Mouse (Mus musculus) liver, postnatal 0 days (tissue): ENCODE results near the gene Mttp. TPM values are rescaled to one million over a fixed set of nuclear protein-coding genes. Genes with fewer than 3 reads are reported as not detected.

Experiments used
- ATAC-seq: fragments of 200-750 bp; cut with Nextera tagmentation; 2 replicates; pipeline ENCODE4 v1.8.0; 2017; ENCODE audit warnings: mild to moderate bottlenecking, moderate library complexity
- DNase-seq: peaks from one replicate; pipeline ENCODE4 v3.0.0-alpha.2; 2016
- H3K27ac ChIP-seq: fragments of 300-500 bp; sonication (generic); 2 replicates; pipeline ENCODE4 v1.5.1; 2014; ENCODE audit warnings: antibody characterized with exemption, moderate library complexity, mild to moderate bottlenecking, low read depth
- H3K27me3 ChIP-seq: fragments of 300-500 bp; sonication (generic); 2 replicates; pipeline ENCODE4 v1.6.1; 2014; ENCODE audit warnings: low read length, control low read depth, mixed read lengths; ENCODE audit not compliant: insufficient read depth
- H3K36me3 ChIP-seq: fragments of 300-500 bp; sonication (generic); replicated peaks from 2 replicates; pipeline ENCODE4 v1.6.1; 2014; ENCODE audit warnings: mild to moderate bottlenecking, control low read depth, low read length, moderate library complexity, mixed read lengths; ENCODE audit not compliant: insufficient read depth
- H3K4me1 ChIP-seq: fragments of 300-500 bp; sonication (generic); 2 replicates; pipeline ENCODE4 v1.6.1; 2014; ENCODE audit warnings: antibody characterized with exemption, mild to moderate bottlenecking, control low read depth; ENCODE audit not compliant: insufficient read depth
- H3K4me2 ChIP-seq: fragments of 300-500 bp; sonication (generic); 2 replicates; pipeline ENCODE4 v1.6.1; 2014; ENCODE audit warnings: low read depth, mild to moderate bottlenecking, low read length, moderate library complexity, mixed read lengths
- H3K4me3 ChIP-seq: fragments of 300-500 bp; sonication (generic); 2 replicates; pipeline ENCODE4 v1.5.1; 2014; ENCODE audit warnings: low read depth, low read length
- H3K9ac ChIP-seq: fragments of 300-500 bp; sonication (generic); replicated peaks from 2 replicates; pipeline ENCODE4 v1.6.1; 2014; ENCODE audit warnings: mild to moderate bottlenecking, moderate library complexity
- H3K9me3 ChIP-seq: fragments of 300-500 bp; sonication (generic); 2 replicates; pipeline ENCODE4 v1.6.1; 2016; ENCODE audit warnings: mild to moderate bottlenecking, control low read depth, low read length, mixed read lengths
- CTCF ChIP-seq: sonication (generic); IDR thresholded peaks from 2 replicates; pipeline ENCODE4 v1.5.1; 2016; ENCODE audit warnings: antibody characterized with exemption, low read depth
- EP300 ChIP-seq: IDR thresholded peaks from 2 replicates; pipeline ENCODE4 v1.6.1; 2016; ENCODE audit warnings: antibody characterized with exemption, low read depth, mild to moderate bottlenecking
- WGBS: fragments of 180-500 bp; shearing (Covaris S2); extraction: QIAGEN DNeasy Blood & Tissue Kit; methylation state at CpG from one replicate; pipeline ENCODE4 v1.1.7; 2014; ENCODE audit not compliant: insufficient replicate concordance; 5-methylcytosine and 5-hydroxymethylcytosine counted together
- polyA plus RNA-seq: library from polyadenylated mRNA; unstranded; fragments of >200 nt; fragmentation: Nextera tagmentation; extraction: Ambion mirVana; gene quantifications from 2 replicates; pipeline ENCODE4 v1.2.1, GENCODE M21; 2015

Mttp gene
- polyA plus RNA-seq, 1 experiment from 2014 or later = 86.4 TPM

DNA sequence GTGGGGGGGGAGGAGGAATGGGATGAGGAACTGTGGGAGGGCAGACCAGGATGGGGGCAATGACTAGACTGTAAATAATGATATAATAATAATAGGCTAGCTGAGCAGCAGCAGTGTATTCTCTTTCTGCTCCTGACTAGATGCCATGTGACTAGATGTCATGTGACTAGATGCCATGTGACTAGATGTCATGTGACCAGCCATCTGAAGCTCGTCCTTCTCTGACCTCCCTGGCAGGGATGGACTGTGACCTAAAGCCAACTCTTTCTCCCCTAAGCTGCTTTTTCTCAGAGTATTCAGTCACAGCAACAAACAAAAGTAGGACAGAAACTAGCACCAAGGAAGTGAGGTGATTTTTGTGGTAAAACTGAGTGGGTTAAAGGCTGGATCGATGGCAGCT lies 37.3 kb upstream of the Mttp start:
- no peaks in the 10 kb centered on the region for H3K36me3 ChIP-seq
- H3K9me3 ChIP-seq = no peaks in the 10 kb centered on the region
- H3K4me1 ChIP-seq = no peaks in the 10 kb centered on the region
- no peak overlapping the region for H3K27ac ChIP-seq
- H3K27me3 ChIP-seq = no peaks in the 10 kb centered on the region
- no peak overlapping the region for H3K4me3 ChIP-seq
- TF ChIP-seq EP300 = no peak
- TF ChIP-seq CTCF = no peak
- WGBS = 67% methylated on average over 2 of the region's 2 CpGs
- no peak overlapping the region for H3K4me2 ChIP-seq
- no peak for DNase-seq
- ATAC-seq = no peak
- no peak overlapping the region for H3K9ac ChIP-seq

DNA sequence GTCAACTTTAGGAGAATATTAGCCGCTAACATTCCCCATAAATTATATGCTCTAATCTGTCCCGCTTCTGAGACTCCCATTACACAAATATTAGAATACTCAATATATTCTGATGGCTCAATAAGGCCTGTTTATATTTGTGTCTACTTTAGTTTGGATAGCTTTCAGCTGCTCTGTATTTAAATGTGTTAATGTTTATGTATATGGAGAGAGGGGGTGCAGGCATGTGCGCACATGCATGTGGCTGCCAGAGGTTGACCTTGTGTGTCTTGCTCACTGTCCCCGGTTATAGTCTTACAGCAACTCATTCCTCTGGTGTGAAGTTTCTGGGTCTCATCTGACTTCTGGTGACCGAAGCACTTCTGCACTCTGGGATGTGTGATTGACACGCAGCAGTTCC lies 30.8 kb upstream of the Mttp start:
- Histone ChIP-seq H3K36me3 (no peaks in the 10 kb centered on the region), H3K4me1 (no peaks in the 10 kb centered on the region), H3K27me3 (no peaks in the 10 kb centered on the region), H3K9ac (no peak overlapping the region), H3K9me3 (no peaks in the 10 kb centered on the region), H3K4me2 (no peak overlapping the region), H3K27ac (no peak overlapping the region), H3K4me3 (no peak overlapping the region)
- 75% methylated on average over 6 of the region's 6 CpGs for WGBS
- DNase-seq (no peak), ATAC-seq (no peak)
- TF ChIP-seq CTCF = no peak
- TF ChIP-seq EP300 = no peak

DNA sequence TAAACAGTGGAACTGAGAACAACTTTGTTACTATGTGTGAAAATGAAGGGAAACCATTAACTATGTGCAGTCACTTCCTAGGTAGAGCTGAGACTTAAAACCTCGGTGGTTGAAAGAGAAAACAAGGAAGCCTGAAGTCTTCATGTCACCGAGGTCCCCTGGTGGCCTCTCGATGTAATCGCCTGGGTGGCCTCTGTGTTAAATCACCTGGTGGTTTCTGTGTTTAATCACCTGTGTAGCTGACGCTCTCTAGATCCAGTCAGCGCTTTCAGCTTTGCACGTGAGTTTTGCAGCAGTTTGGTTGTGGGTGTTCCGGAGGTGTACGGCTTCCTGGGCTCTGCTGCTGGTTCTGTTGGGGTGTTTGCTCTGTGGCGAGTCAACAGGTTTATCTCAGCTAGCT lies 28.5 kb upstream of the Mttp start:
- H3K36me3 ChIP-seq = no peaks in the 10 kb centered on the region
- DNase-seq (no peak), ATAC-seq (no peak)
- TF ChIP-seq CTCF = no peak
- no peak for TF ChIP-seq EP300
- H3K4me1 ChIP-seq = no peaks in the 10 kb centered on the region
- no peaks in the 10 kb centered on the region for H3K27me3 ChIP-seq
- H3K4me3 ChIP-seq = no peak overlapping the region
- H3K4me2 ChIP-seq = no peak overlapping the region
- WGBS = 76% methylated on average over 10 of the region's 10 CpGs
- H3K9me3 ChIP-seq = no peaks in the 10 kb centered on the region
- H3K9ac ChIP-seq = no peak overlapping the region
- no peak overlapping the region for H3K27ac ChIP-seq

DNA sequence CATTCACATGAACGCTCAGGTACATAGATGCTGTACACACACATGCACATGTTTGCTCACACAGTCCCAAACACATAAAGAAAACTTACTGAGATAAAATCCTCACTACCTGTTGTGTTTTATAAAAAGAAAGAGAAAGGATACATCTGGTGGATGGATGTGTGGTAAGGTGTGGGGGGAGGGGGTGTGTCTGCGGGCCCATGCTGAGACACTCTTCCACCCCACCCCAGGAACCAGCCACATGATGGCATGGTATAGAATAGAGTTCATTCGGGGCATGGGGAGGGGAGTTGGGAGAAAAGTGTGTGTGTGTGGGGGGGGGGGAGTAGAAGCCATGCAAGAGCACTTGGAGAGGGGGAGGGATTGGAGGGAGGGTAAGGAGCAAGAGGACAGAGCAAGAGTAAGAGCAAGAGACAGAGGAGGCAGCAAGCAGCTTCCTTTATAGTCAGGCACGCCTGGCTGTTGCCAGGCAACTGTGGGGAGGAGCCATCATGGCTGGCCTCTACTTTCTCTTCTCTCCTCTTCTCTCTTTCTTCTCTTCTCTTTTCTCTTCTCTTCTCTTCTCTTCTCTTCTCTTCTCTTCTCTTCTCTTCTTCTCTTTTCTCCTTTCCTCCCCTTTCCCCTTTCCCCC lies 17.9 kb upstream of the Mttp start:
- Histone ChIP-seq H3K9ac (no peak overlapping the region), H3K27ac (no peak overlapping the region), H3K36me3 (no peaks in the 10 kb centered on the region), H3K4me3 (no peak overlapping the region), H3K9me3 (no peaks in the 10 kb centered on the region), H3K4me1 (no peaks in the 10 kb centered on the region), H3K4me2 (no peak overlapping the region), H3K27me3 (no peaks in the 10 kb centered on the region)
- 55% methylated on average over 4 of the region's 4 CpGs for WGBS
- no peak for TF ChIP-seq CTCF
- no peak for TF ChIP-seq EP300
- no peak for ATAC-seq
- no peak for DNase-seq

DNA sequence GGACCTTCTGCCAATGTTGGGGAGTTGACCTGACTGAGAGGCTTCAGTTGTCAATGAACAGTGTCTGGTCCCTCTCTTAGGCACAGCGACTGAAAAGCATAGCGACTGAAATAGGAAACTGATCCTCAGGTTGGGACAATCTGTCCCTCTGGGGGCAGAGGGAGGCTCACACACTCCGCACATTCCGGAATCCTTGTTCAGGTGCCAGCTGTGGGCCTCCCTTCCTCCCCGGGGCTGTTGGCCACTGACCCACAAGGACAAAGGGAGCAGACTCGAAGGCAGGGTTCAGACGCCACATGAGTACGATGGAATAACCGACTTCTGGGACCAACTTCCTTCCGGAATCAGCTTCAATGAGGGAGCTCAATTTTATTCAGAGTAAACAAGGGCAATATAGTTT lies 16.9 kb upstream of the Mttp start:
- DNase-seq (no peak), ATAC-seq (no peak)
- Histone ChIP-seq H3K36me3 (peaks cover 2% of the 10 kb centered on the region; the same call in 1 of the 2 replicates), H3K4me1 (no peaks in the 10 kb centered on the region), H3K9ac (no peak overlapping the region), H3K9me3 (no peaks in the 10 kb centered on the region), H3K27me3 (no peaks in the 10 kb centered on the region), H3K4me3 (no peak overlapping the region), H3K4me2 (no peak overlapping the region), H3K27ac (no peak overlapping the region)
- TF ChIP-seq CTCF (no peak), EP300 (no peak)
- 84% methylated on average over 10 of the region's 10 CpGs for WGBS

DNA sequence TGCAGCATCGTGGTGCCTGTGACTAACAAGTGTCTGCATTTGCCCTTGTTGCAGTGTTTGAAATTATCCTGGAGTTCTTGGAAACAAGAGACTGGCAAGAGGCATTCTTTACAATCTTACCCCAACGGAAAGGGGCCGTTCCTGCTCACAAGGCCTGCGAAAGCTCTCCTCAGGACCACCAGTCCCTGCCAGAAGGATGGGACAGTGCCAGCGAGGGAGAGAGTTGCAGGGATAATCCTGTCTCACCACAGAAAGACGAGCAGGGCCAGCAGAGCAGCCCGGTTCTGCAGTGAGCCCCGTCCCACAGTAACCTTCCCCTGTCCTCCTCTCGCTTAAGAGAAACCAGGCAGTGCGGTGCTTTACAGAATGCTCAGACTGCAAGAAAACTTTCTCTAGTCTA lies 11.9 kb upstream of the Mttp start:
- DNase-seq (no peak), ATAC-seq (no peak)
- H3K27me3 ChIP-seq = no peaks in the 10 kb centered on the region
- WGBS = 86% methylated on average over 10 of the region's 10 CpGs
- no peak overlapping the region for H3K9ac ChIP-seq
- no peaks in the 10 kb centered on the region for H3K9me3 ChIP-seq
- H3K36me3 ChIP-seq = peaks cover 14% of the 10 kb centered on the region
- no peak for TF ChIP-seq EP300
- no peak for TF ChIP-seq CTCF
- H3K4me2 ChIP-seq = no peak overlapping the region
- no peak overlapping the region for H3K27ac ChIP-seq
- H3K4me3 ChIP-seq = no peak overlapping the region
- H3K4me1 ChIP-seq = no peaks in the 10 kb centered on the region

DNA sequence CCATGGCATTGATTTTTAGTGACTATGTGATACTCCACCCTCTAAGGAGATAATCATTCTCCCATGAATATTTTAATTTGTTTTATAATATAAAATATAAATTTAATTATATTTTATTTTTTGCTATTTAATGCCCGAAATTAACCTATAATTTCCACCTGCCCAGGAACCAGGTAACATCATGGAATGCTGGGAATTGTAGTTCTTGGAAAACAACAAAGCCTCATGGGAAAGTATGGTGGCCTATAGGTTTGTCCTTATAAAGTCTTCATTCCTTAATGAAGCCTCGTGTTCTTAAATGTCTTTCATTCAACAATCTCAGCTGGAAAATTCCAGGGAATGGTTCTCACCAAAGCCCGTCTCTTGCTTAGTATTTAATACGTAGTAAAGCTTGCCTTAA lies 10.3 kb upstream of the Mttp start:
- Histone ChIP-seq H3K9me3 (no peaks in the 10 kb centered on the region), H3K4me3 (no peak overlapping the region), H3K27ac (no peak overlapping the region), H3K9ac (no peak overlapping the region), H3K4me2 (no peak overlapping the region), H3K27me3 (no peaks in the 10 kb centered on the region), H3K4me1 (no peaks in the 10 kb centered on the region), H3K36me3 (peaks cover 14% of the 10 kb centered on the region)
- ATAC-seq (no peak), DNase-seq (no peak)
- TF ChIP-seq EP300 = no peak
- no peak for TF ChIP-seq CTCF
- WGBS = 79% methylated on average over 4 of the region's 4 CpGs
